Mouse (Mus musculus): ENCODE measurements around the gene Flvcr1.

DNA sequence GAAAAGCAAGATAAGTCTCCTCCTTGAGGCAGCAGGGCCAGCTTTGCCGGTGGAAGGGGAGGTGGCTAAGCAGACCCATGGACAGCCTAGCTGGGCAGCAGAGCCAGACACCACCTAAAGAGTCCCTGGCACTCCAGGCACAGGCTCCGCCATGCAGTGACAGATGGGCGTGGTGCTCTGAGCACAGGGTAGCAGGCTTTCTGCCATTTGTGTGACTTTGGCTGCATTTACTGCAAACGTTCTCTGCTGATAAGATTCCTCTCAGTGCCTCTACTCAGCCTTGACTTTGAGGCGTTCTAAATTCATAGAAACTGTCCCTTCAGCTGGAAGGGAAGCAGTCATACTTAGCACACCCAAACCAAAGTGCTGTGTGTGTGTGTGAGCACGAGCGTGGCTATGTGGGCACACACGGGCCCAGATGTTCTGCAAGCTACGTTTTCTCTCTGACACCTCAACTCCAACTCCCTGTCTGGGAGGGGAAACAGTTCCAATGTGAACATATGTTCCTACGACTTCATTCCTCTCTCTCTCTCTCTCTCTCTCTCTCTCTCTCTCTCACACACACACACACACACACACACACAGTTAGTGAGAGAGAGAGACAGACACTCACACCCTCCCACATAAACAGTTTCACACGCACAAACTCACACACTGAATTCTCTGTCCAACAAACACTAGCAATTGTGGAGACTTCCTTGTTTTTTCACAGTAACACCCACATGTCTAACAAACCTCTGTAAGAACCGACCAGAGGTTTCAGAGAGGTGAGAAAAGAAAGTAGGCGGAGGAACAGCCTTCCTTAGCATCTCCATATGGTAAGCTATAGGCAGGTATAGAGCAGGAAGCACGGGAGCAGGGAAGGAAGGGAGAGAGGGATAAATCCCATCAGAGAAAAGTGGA is 54.0 kb downstream of the Flvcr1 start:
- TF ChIP-seq CTCF (IDR thresholded peaks at IDR 0.05; ENCODE audit: extremely low read depth, insufficient read depth, low read length) (no peak), POLR2A (IDR thresholded peaks at IDR 0.05; ENCODE audit: extremely low read depth, insufficient read depth, low read length) (no peak)
